Mouse (Mus musculus) gastrocnemius, postnatal 14 days (tissue): ENCODE measurements around the gene H6pd. TPM values are rescaled to one million over a fixed set of nuclear protein-coding genes. Genes with fewer than 3 reads are reported as not detected.

Experiments used
- DNase-seq: peaks from one replicate; pipeline ENCODE4 v3.0.0; 2021; ENCODE audit warnings: mixed read lengths
- intact Hi-C: fragments of 180-260 bp; cut with DNase I; formaldehyde crosslinking; loops from one replicate; pipeline ENCODE4 v1.15.1; 2025; ENCODE audit warnings: low total_unique reads
- total RNA-seq, 2 experiments: library from RNA; stranded (reverse); gene quantifications; 2 replicates each; pipeline ENCODE4 v1.2.3; 2021

Gene H6pd
- total RNA-seq, 2 experiments from 2014 or later = 48.5 to 62.8 TPM

DNA sequence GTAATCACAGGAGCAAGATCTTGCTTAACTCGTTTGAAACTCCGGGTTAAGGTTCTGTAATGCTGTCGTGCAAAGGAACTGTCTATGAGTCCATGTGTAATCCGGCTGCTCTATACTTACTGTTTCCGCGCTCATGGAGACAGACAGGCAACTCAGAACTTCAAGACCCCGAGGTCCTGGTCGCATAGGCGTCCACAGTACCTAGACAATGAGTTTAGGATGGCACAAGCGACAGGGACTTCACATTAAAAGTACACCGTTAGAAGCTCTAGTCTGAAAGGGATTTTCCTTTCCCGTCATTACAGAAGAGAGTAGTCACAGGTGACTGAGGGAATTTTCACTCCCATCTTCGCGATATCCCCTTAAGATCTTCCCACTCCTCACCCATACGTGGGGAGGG lies 53.2 kb downstream of the H6pd start:
- no peak for DNase-seq
- intact Hi-C loops = loop anchor here (5.0 kb wide), 1 partner anchor 118 kb away; no protein-coding TSS in a partner anchor

DNA sequence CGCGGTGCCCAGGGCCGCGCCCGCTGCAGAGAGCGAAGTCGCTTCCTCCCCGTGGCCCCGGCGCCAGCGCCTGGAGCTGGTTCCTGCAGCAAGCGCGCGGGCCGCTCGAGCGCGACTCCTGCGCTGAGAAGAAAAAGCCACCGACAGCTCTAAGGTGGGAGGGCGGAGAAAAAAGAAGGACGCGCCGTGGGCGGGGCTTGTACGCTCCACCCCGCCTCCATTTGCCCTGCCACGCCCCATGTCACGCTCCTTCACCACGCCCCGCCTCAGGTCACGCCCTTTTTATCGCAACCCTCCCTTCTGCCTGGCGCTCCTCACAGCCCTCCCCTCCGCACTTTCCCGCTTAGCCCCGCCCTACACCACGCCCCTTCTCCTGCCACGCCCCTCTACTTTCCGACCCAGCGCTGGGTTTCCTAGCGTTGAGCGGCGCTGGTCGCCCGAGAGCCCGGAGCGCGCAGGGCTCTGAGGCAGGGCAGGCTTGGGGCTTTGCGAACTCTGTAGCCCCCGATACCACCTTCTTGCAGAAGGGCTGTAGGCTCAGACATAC lies 53.9 kb downstream of the H6pd start, which contains the start of gene Spsb1:
Gene Spsb1, minus strand, starts transcription at position 151 of the 547 bp plus-strand sequence.
- peak; percentile 98 for DNase-seq

DNA sequence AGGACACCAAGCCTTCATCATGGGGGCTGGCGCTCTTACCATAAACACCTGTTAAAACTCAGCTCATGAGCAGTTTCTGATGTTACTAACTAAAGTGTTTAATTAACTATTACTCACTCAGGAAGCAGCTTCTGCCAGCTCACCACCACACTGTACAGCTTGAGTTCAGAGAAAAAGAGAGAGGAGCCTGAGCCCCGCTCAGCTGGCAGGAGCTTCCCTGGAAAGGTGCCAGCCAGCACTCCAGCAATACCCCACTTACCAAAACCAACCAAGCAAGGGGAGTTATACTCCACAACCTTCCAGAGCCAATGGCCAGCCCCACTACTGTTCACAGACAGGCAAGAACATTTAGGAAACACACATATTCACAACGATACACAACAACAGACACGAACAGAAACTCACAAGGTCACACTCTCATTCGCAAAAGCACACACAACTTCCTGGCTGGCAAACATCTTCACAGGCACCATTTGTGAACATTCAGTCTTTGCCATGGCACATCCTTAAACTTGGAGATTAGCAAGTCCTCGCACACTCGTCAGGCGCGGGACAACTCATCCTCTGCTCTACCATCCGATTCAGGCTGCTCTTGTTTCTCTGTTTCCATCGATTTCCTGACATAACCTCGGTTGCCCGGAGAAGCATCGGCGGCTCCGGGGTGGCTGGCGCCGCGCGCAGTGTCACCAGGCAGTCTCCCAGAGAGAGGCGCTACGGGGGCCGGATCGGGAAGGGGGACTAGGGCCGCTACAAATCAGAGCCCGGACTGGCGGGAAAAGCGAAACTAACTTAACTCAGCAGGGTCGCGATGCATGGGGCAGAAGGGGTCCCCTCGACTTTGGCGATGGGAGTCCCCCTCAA lies 55.0 kb downstream of the H6pd start:
- DNase-seq = peak; percentile 65
- intact Hi-C loops = no loop called here

More for the DNA sequence above, 53.9 kb downstream of the H6pd start, which contains the start of gene Spsb1:
- intact Hi-C loops = loop anchor here (5.0 kb wide), 1 partner anchor 118 kb away; no protein-coding TSS in a partner anchor

DNA sequence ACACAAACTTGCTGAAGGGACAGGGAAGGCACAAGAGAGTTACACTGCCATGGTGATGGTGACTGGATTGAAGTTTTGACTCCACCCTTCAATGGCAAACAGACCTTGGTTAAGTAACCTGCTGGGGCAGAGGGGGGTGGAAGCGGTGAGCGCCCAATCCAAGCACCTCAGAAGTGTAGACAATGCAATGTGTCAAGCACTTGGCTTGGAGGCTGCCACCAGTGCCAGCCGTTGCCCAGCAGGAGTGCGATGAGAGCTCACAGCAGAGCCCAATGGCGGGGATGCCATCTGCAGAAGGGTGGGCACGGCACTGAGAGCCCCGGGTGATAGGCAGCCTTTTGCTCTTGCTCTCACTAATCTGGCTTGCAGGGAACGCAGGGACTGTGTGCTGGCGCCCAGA lies 56.6 kb downstream of the H6pd start:
- no peak for DNase-seq
- intact Hi-C loops = no loop called here

DNA sequence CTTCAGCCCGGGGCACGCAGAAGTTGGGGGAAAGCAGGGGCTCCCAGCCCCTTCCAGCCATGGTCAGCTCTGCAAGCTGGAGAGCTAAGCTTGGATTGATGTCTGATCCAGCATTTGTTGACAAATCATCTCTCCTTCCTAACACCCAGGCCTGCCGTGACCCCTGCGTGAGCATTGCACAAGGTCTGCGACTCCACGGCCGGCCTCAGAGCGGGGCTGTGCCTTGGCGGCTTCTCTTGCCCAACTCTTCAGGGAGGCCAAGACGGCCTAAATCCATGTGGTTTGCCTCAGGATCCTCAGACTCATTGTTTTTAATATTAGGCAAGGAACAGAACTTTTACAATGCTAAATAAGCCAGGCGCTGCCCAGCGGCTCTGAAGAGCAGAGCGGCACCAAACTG lies 57.6 kb downstream of the H6pd start:
- DNase-seq = peak; percentile 53
- intact Hi-C loops = no loop called here

DNA sequence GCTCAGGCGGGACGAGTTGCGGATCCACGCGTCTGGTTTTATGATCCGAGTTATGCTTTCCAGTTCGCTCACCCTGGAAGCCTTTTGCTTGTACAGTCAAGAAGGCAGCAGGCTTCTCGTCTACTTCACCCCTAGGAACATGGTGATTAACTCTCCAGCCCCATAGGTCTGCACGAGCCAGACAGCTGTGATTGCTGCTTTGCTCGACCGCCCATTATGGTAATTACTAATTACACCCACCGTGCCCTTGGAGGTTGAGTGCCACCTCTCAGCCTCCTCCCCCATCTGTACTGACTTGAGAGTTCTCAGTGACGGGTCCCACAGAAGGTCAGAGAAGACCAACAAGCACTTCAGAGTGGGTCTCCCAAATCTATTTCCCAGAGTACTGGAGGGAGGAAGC lies 59.1 kb downstream of the H6pd start:
- intact Hi-C loops = no loop called here
- DNase-seq = no peak

DNA sequence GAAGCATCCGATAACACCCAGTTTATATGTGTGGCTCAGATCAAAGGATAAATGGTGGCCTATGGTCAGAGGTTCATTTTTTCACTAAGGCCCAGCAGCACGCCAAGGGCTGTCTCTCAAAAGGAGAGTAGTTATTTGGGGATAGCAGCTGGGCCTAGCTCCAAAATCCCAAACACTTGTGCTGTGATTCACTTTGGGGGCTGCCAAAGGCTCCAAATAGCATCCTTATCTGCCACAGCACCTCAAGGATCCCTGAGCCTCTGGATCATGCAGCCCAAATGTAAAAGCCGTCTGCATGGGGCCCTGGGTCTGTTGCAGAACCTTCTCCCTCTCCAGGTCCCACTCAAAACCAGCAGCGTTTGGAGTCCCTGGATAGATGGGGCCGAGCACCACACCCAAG lies 60.7 kb downstream of the H6pd start:
- no peak for DNase-seq
- intact Hi-C loops = no loop called here

DNA sequence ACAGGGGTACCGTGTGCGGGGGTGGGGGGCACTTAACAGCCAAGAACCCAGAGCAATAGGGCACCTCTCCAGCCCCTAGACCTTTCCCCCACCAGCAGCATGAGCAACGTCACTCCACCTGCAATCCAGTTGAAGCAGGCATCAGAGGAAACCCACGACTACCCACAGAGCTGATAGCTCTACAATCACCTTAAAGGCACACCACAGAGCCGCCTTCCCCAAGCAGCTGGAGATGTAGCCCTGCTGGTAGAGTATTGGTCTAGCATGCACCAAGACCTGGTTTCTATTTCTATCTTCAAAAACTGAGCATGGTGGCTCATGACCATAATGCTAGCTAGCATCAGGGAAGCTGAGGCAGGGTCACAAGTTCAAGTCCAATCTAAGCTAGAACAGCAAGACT lies 61.4 kb downstream of the H6pd start:
- intact Hi-C loops = no loop called here

DNA sequence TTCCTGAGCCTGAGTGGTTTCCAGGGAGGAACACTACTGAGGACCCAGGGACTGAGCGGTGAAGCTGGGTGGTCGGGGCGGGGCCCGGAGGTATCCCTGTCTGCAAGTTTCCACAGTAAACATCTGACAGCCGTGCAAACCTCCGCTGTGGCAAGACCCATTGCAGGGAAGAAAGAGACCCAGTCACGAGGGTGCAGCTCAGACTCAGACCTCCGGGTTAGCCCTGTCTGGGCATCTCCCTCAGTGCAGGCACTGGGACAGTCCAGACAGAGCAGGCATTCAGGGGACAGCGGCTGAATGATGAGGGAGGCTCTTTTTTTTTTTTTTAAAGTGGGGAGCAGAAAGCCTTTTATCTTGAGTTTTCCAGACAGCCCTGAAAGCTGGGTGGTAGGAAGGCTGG lies 63.6 kb downstream of the H6pd start:
- no peak for DNase-seq
- intact Hi-C loops = no loop called here

More for the DNA sequence above, 61.4 kb downstream of the H6pd start:
- no peak for DNase-seq

DNA sequence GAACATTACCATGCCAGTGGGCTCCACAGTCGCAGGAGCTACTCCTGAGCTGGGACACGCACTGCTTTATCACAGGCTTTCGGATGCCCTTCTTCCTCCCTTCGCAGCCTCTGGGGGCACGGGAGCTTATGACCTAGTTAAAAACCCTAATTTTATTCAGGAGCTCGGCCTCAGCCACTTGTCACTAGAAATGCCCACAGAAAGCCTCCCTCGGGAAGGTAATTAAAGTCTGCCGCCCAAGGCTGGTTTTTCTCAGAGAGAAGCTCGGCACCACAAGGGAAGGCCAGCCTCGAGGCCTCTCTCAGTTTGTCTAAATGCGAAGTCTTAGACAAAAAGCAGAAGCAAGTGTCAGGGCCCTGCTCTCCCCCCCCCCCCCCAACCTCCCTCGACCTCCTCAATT lies 64.6 kb downstream of the H6pd start:
- no peak for DNase-seq
- intact Hi-C loops = no loop called here

DNA sequence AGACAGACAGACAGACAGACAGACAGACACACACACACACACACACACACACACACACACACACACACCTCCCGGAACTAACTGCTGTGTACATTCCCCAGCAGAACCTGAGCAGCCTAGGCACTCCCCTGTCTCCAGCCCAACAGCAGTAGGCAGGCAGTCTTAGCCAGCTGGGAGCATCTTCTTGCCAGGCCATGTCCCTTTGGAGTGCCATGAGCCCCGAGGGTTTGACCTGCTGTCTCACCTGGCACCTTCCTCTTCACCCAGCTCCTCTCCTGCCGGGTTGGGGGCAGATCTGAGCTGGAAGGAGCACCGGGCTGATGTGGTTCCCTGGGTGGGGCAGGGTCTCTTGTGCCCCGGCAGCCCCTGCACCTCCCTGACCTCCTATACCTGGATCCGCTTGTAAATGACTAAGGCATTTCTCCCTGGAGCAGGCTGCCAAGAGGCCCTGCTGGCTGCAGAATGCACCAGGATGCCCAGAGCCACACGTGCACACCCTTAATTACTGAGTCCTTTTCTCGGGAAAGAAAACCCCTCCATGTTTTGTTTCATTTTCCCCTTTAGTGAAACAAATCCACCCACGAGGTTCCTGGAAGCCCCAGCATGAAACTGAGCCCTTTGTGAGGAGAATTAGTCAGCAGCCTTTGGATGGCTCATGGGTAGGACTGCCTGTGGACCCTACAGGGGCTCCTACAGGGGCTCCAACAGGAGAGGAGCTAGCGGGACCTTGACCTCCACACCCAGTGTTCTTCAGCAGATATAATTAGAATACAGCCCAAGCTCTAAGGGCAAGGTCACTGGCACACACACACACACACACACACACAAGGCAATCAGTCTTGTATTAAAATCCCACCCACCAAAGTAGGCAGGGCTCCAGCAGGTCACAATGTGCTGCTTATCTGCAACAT lies 65.7 kb downstream of the H6pd start:
- intact Hi-C loops = no loop called here
- no peak for DNase-seq

DNA sequence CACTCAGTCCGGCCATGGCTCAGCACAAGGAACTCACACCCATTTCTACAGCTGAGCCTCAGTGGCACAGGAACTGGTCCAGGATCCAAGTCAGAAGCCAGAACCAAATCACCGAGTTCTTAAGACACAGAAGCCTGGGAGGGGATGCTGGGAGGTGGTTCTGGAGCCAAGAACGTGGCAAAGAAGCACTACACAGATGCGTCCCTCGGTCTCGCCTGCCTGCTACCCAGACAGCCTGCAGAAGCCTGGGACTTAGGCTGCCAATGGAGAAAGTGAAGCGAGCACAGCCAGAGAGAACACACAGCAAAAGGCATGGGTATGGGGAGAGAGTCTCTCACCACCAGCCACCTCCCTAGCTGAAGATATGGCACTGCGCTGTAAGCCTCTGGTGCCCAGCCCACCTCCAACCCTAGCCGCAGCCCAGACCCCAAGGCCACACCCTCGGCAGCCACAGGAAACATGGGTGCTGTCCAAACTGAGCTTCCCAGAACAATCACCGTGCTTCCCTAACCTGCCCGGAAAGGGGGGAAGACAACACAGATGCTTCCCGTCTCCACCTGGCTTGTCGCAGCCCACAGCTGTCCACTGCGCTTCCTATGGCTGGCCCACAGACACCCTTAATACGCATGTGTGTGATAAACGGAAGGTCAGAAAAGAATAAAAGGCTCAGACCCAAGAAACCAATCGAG lies 67.6 kb downstream of the H6pd start:
- intact Hi-C loops = no loop called here
- DNase-seq = no peak

DNA sequence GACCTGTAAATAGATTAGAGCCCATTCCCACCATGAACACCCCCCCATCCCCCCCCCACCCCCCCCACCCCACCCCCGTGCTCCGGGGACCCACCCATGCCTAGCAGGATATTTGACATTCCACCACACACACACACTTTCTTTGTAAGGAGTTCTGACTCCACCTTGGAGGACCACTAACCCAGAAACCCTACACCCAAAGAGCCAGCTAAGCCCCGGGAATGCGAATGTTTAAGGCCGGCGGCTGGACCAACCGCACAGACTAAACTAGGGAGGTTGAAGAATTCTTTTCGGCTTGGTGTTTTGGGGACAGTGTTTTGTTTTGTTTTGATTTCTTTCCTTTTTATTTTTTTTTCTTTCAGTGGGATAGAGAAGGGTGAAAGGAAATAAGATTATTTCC lies 70.1 kb downstream of the H6pd start:
- no peak for DNase-seq
- intact Hi-C loops = no loop called here

DNA sequence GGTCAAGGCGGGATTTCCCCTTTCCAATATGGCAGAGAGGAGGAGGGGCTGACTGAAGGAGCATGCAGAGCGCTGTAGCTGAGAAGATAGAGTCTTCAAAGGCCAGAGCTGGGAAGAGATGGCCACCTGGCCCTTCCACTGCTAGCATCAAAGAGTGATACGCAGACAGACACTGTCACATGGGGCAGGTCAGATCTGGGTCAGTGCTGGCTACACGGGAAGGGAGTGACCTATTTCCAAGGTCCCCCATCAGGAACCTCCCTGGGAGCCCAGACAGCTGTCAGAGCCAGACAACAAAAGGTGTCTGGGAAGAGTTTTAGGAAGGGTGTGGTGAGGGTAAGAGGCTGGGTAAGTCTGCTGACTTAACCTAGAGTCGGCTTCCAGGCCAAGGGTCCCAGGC lies 71.9 kb downstream of the H6pd start:
- no peak for DNase-seq
- intact Hi-C loops = no loop called here

DNA sequence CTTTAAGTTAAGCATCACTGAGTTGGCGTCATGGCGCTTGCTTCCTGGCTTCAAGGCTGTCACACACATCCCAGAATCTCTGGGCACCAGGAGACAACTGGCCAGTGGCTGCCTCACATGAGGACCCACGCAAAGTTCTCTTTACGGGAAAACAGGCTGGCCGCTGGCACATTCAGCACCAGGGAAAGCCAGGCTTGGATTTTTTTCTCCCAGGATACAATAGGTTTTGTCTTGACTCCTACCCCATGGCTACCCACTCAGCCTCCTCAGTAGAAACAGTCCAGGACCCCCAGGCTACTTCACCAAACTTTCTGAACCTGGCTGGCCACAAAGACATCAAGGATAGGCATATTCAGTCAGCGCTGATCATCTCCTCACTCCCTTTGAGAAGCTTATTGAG lies 73.4 kb downstream of the H6pd start:
- no peak for DNase-seq
- intact Hi-C loops = no loop called here

DNA sequence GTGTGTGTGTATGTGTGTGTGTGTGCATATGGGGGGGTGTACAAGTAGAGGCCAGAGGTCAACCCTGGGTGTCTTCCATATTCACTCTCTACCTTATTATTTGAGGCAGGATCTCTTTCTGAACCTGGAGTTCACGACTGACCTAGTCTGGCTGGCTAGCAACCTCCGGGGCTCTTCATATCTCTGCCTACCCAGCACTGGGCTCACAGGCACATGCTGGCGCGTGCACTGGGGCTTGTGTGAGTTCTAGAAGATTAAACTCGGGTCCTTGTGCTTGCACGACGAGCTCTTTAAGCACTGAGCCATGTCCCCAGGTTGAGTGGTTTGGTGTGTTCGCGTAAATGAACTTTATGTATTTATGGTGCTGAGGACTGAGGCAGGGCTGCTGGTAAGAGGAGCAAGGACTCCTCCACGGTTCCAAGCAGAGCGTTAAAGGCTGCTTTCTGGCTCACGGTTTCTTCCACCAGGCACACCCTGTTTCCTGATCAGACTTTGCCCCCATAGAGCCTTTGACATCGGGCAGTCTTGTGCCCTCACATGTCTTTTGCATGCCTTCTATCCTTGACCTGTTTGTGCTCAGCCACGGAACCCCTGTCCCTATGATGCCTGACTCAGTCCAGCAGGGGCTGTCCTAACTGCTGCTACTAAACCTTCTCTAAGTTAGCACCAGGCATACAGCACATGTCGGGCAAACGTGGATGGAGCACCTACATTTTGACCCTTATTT lies 75.1 kb downstream of the H6pd start:
- intact Hi-C loops = no loop called here
- DNase-seq = no peak

DNA sequence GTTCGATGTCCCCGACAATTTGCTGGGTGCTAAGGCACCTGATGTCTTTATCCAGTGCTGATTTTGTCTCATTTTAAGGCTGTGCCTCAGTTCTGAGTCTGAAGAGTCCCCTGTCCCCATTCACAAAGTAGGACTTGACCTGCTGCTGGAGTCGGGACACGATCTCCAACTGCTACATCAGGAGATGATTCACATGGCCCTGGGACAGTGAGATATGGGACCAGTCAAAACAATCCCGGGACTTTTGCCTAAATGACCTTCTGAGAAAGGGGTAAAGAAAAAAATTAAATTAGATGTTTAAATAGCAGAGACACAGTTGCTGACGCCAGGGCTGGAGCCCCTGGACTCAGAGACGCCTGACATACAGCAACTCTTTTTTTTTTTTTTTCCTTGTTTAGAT lies 75.8 kb downstream of the H6pd start:
- intact Hi-C loops = no loop called here
- DNase-seq = no peak

DNA sequence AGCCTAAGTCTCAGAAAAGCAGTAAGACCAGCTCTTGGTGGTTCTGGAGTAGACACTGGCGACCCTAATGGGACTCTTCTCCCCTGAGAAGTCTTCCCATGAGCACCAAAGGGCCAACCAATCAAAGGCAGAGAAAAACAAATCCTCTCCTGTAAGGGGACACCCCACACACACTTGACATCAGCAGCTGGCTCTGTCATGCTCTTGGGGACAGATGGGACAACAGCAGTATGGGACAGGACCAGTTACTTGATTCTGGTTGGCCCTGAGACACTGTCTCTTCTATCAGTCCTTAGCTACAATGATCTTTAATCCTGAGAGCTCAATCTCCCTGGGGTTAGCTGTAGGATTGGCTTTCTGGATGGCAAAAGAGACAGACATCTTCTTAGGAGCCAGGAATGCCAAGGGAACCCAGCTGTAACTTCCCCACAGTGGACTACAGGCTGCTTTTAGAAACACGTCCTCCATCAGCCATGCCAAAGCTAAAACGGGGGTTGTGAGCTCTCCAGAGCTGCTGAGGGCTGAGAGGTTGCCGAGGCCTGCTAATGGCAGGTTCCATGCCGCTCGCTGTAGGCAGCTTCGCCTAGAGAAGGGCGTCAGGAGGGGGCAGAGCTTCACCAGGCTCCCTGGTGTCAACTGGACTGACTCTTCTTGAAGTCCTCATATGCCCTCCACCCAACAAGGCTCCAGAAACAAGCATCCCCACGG lies 76.6 kb downstream of the H6pd start:
- DNase-seq = no peak
- intact Hi-C loops = no loop called here
